Mouse (Mus musculus) midbrain, embryonic 10.5 days (tissue): ENCODE results near the gene Capn7. TPM values are rescaled to one million over a fixed set of nuclear protein-coding genes. Genes with fewer than 3 reads are reported as not detected.

Source experiments
- DNase-seq: peaks from one replicate; pipeline ENCODE4 v3.0.0-alpha.2; 2017; ENCODE audit warnings: low spot score
- H3K27ac ChIP-seq: fragments of 300-500 bp; sonication (generic); replicated peaks from 2 replicates; pipeline ENCODE4 v1.5.1; 2016; ENCODE audit warnings: mild to moderate bottlenecking
- H3K27me3 ChIP-seq: fragments of 300-500 bp; sonication (generic); 2 replicates; pipeline ENCODE4 v1.6.1; 2016; ENCODE audit warnings: low read depth, mild to moderate bottlenecking; ENCODE audit not compliant: poor library complexity, severe bottlenecking
- H3K36me3 ChIP-seq: fragments of 300-500 bp; sonication (generic); 2 replicates; pipeline ENCODE4 v1.6.1; 2016; ENCODE audit warnings: mild to moderate bottlenecking, moderate library complexity
- H3K4me1 ChIP-seq: fragments of 300-500 bp; sonication (generic); 2 replicates; pipeline ENCODE4 v1.6.1; 2016
- H3K4me3 ChIP-seq: fragments of 300-500 bp; sonication (generic); 2 replicates; pipeline ENCODE4 v1.5.1; 2016; ENCODE audit warnings: mild to moderate bottlenecking, moderate library complexity
- H3K9me3 ChIP-seq: fragments of 300-500 bp; sonication (generic); replicated peaks from 2 replicates; pipeline ENCODE4 v1.6.1; 2016; ENCODE audit warnings: mild to moderate bottlenecking
- WGBS: fragments of 180-500 bp; shearing (Covaris S2); methylation state at CpG from one replicate; pipeline ENCODE4 v1.1.7; 2016; 5-methylcytosine and 5-hydroxymethylcytosine counted together
- polyA plus RNA-seq: library from polyadenylated mRNA; unstranded; fragments of >200 nt; fragmentation: Nextera tagmentation; extraction: Ambion mirVana; gene quantifications from 2 replicates; pipeline ENCODE4 v1.2.1, GENCODE M21; 2016

Capn7 gene
- polyA plus RNA-seq, 1 experiment from 2014 or later = 28.9 TPM

GRCm38 (mm10) chr14:31392873-31393545 is 56.6 kb downstream of the Capn7 start:
- no peak overlapping the region for H3K27ac ChIP-seq
- no peak for DNase-seq
- H3K36me3 ChIP-seq = peaks cover 4% of the 10 kb centered on the region; the same call in 1 of the 2 replicates
- H3K4me3 ChIP-seq = no peak overlapping the region
- 0 out of 2 replicates have a peak, but pooled peaks cover 6% of the 10 kb centered on the region for H3K9me3 ChIP-seq
- WGBS = 82% methylated on average over 8 of the region's 8 CpGs
- peaks cover 2% of the 10 kb centered on the region; the same call in 1 of the 2 replicates for H3K4me1 ChIP-seq
- no peaks in the 10 kb centered on the region for H3K27me3 ChIP-seq

- H3K4me1 ChIP-seq = peaks cover 2% of the 10 kb centered on the region; the same call in 1 of the 2 replicates
- no peak overlapping the region for H3K27ac ChIP-seq
- H3K36me3 ChIP-seq = peaks cover 4% of the 10 kb centered on the region; the same call in 1 of the 2 replicates
- 0 out of 2 replicates have a peak, but pooled peaks cover 6% of the 10 kb centered on the region for H3K9me3 ChIP-seq
- H3K4me3 ChIP-seq = no peak overlapping the region
- no peaks in the 10 kb centered on the region for H3K27me3 ChIP-seq
- 85% methylated on average over 3 of the region's 3 CpGs for WGBS
- DNase-seq = no peak
Measured at GRCm38 (mm10) chr14:31393546-31393890, 57.1 kb downstream of the Capn7 start.

- 89% methylated on average over 7 of the region's 7 CpGs for WGBS
- peaks cover 4% of the 10 kb centered on the region; the same call in 1 of the 2 replicates for H3K36me3 ChIP-seq
- H3K9me3 ChIP-seq = 0 out of 2 replicates have a peak, but pooled peaks cover 6% of the 10 kb centered on the region
- H3K27me3 ChIP-seq = no peaks in the 10 kb centered on the region
- DNase-seq = no peak
- H3K4me1 ChIP-seq = peaks cover 2% of the 10 kb centered on the region; the same call in 1 of the 2 replicates
- H3K4me3 ChIP-seq = no peak overlapping the region
- no peak overlapping the region for H3K27ac ChIP-seq
Measured at GRCm38 (mm10) chr14:31393936-31394630, 57.6 kb downstream of the Capn7 start.

- H3K27me3 ChIP-seq = no peaks in the 10 kb centered on the region
- H3K4me3 ChIP-seq = no peak overlapping the region
- H3K9me3 ChIP-seq = 0 out of 2 replicates have a peak, but pooled peaks cover 6% of the 10 kb centered on the region
- H3K36me3 ChIP-seq = peaks cover 4% of the 10 kb centered on the region; the same call in 1 of the 2 replicates
- WGBS = 93% methylated on average over 9 of the region's 9 CpGs
- H3K4me1 ChIP-seq = no peaks in the 10 kb centered on the region; the same call in 1 of the 2 replicates
- no peak for DNase-seq
- no peak overlapping the region for H3K27ac ChIP-seq
Measured at GRCm38 (mm10) chr14:31394822-31395532, 58.5 kb downstream of the Capn7 start.

- no peaks in the 10 kb centered on the region; the same call in 1 of the 2 replicates for H3K4me1 ChIP-seq
- H3K4me3 ChIP-seq = no peak overlapping the region
- H3K36me3 ChIP-seq = peaks cover 4% of the 10 kb centered on the region; the same call in 1 of the 2 replicates
- H3K27me3 ChIP-seq = no peaks in the 10 kb centered on the region
- H3K9me3 ChIP-seq = 0 out of 2 replicates have a peak, but pooled peaks cover 6% of the 10 kb centered on the region
- no peak for DNase-seq
- no peak overlapping the region for H3K27ac ChIP-seq
- WGBS = 95% methylated on average over 7 of the region's 7 CpGs
Measured at GRCm38 (mm10) chr14:31395629-31396199, 59.3 kb downstream of the Capn7 start.

- no peak overlapping the region for H3K4me3 ChIP-seq
- H3K9me3 ChIP-seq = 0 out of 2 replicates have a peak, but pooled peaks cover 6% of the 10 kb centered on the region
- H3K27ac ChIP-seq = no peak overlapping the region
- DNase-seq = no peak
- no peaks in the 10 kb centered on the region for H3K27me3 ChIP-seq
- peaks cover 4% of the 10 kb centered on the region; the same call in 1 of the 2 replicates for H3K36me3 ChIP-seq
- 90% methylated on average over 2 of the region's 2 CpGs for WGBS
- no peaks in the 10 kb centered on the region; the same call in 1 of the 2 replicates for H3K4me1 ChIP-seq
Measured at GRCm38 (mm10) chr14:31396428-31396827, 60.0 kb downstream of the Capn7 start.

GRCm38 (mm10) chr14:31397353-31397752 is 60.9 kb downstream of the Capn7 start:
- peaks cover 4% of the 10 kb centered on the region; the same call in 1 of the 2 replicates for H3K36me3 ChIP-seq

GRCm38 (mm10) chr14:31397791-31398595 is 61.6 kb downstream of the Capn7 start:
- 93% methylated on average over 9 of the region's 9 CpGs for WGBS
- Histone ChIP-seq H3K4me3 (no peak overlapping the region), H3K4me1 (no peaks in the 10 kb centered on the region; the same call in 1 of the 2 replicates), H3K27me3 (no peaks in the 10 kb centered on the region), H3K9me3 (0 out of 2 replicates have a peak, but pooled peaks cover 6% of the 10 kb centered on the region), H3K27ac (no peak overlapping the region), H3K36me3 (peaks cover 4% of the 10 kb centered on the region; the same call in 1 of the 2 replicates)
- DNase-seq = no peak

More at GRCm38 (mm10) chr14:31397353-31397752, 60.9 kb downstream of the Capn7 start:
- WGBS = 84% methylated on average over 12 of the region's 12 CpGs
- Histone ChIP-seq H3K27me3 (no peaks in the 10 kb centered on the region), H3K9me3 (0 out of 2 replicates have a peak, but pooled peaks cover 6% of the 10 kb centered on the region), H3K4me1 (no peaks in the 10 kb centered on the region; the same call in 1 of the 2 replicates), H3K4me3 (no peak overlapping the region), H3K27ac (no peak overlapping the region)
- DNase-seq = no peak

- peaks cover 4% of the 10 kb centered on the region; the same call in 1 of the 2 replicates for H3K36me3 ChIP-seq
- H3K27me3 ChIP-seq = no peaks in the 10 kb centered on the region
- H3K9me3 ChIP-seq = 0 out of 2 replicates have a peak, but pooled peaks cover 6% of the 10 kb centered on the region
- DNase-seq = no peak
- H3K27ac ChIP-seq = no peak overlapping the region
- 89% methylated on average over 11 of the region's 11 CpGs for WGBS
- no peaks in the 10 kb centered on the region; the same call in 1 of the 2 replicates for H3K4me1 ChIP-seq
- no peak overlapping the region for H3K4me3 ChIP-seq
Measured at GRCm38 (mm10) chr14:31398819-31399218, 62.4 kb downstream of the Capn7 start.

- no peaks in the 10 kb centered on the region; the same call in 1 of the 2 replicates for H3K4me1 ChIP-seq
- 77% methylated on average over 3 of the region's 3 CpGs for WGBS
- H3K4me3 ChIP-seq = no peak overlapping the region
- 0 out of 2 replicates have a peak, but pooled peaks cover 6% of the 10 kb centered on the region for H3K9me3 ChIP-seq
- peaks cover 4% of the 10 kb centered on the region; the same call in 1 of the 2 replicates for H3K36me3 ChIP-seq
- DNase-seq = no peak
- H3K27me3 ChIP-seq = no peaks in the 10 kb centered on the region
- H3K27ac ChIP-seq = no peak overlapping the region
Measured at GRCm38 (mm10) chr14:31399271-31399670, 62.8 kb downstream of the Capn7 start.

GRCm38 (mm10) chr14:31400246-31400645 is 63.8 kb downstream of the Capn7 start:
- H3K4me3 ChIP-seq = no peak overlapping the region
- 0 out of 2 replicates have a peak, but pooled peaks cover 2% of the 10 kb centered on the region for H3K9me3 ChIP-seq
- WGBS = 86% methylated on average over 7 of the region's 7 CpGs
- peaks cover under 1% of the 10 kb centered on the region; the same call in 1 of the 2 replicates for H3K36me3 ChIP-seq
- no peak for DNase-seq
- no peaks in the 10 kb centered on the region; the same call in 1 of the 2 replicates for H3K4me1 ChIP-seq
- H3K27ac ChIP-seq = no peak overlapping the region
- H3K27me3 ChIP-seq = no peaks in the 10 kb centered on the region
